Mouse (Mus musculus) bone marrow macrophage, adult 2 months (primary cell): ENCODE measurements around the gene Syn3.

Experiments
- CTCF ChIP-seq: IDR thresholded peaks from 2 replicates; pipeline ENCODE4 v1.5.1; 2012; ENCODE audit warnings: low read depth, mild to moderate bottlenecking, low read length, moderate library complexity
- POLR2A ChIP-seq: IDR thresholded peaks from 2 replicates; pipeline ENCODE4 v1.6.1; 2012; ENCODE audit warnings: mild to moderate bottlenecking, low read depth, low read length, borderline replicate concordance

GRCm38 (mm10) chr10:86513801-86514200 is 15.1 kb upstream of the Syn3 start:
- no peak for TF ChIP-seq CTCF
- no peak for TF ChIP-seq POLR2A
